Mouse (Mus musculus) embryonic facial prominence, embryonic 14.5 days (tissue): Measurements from ENCODE around the gene Srebf1. TPM values are rescaled to one million over a fixed set of nuclear protein-coding genes. Genes with fewer than 3 reads are reported as not detected.

ENCODE experiments used
- ATAC-seq: fragments of 200-750 bp; cut with Nextera tagmentation; 2 replicates; pipeline ENCODE4 v1.8.0; 2017; ENCODE audit warnings: low read depth, moderate number of reproducible peaks, moderate TSS enrichment
- DNase-seq: peaks from one replicate; pipeline ENCODE4 v3.0.0-alpha.2; 2015; ENCODE audit warnings: low spot score
- H3K27ac ChIP-seq: fragments of 300-500 bp; sonication (generic); replicated peaks from 2 replicates; pipeline ENCODE4 v1.5.1; 2014; ENCODE audit warnings: low read depth, mild to moderate bottlenecking, low read length, moderate library complexity
- H3K27me3 ChIP-seq: fragments of 300-500 bp; sonication (generic); replicated peaks from 2 replicates; pipeline ENCODE4 v1.6.1; 2014; ENCODE audit warnings: low read length; ENCODE audit not compliant: control insufficient read depth, insufficient read depth
- H3K36me3 ChIP-seq: fragments of 300-500 bp; sonication (generic); 2 replicates; pipeline ENCODE4 v1.6.1; 2014; ENCODE audit warnings: low read length, mixed read lengths; ENCODE audit not compliant: control insufficient read depth, insufficient read depth
- H3K4me1 ChIP-seq: fragments of 300-500 bp; sonication (generic); 2 replicates; pipeline ENCODE4 v1.6.1; 2014; ENCODE audit warnings: antibody characterized with exemption, low read length; ENCODE audit not compliant: control insufficient read depth, insufficient read depth
- H3K4me2 ChIP-seq: fragments of 300-500 bp; sonication (generic); 2 replicates; pipeline ENCODE4 v1.6.1; 2014; ENCODE audit warnings: low read depth, mild to moderate bottlenecking, low read length, moderate library complexity, mixed read lengths
- H3K4me3 ChIP-seq: fragments of 300-500 bp; sonication (generic); 2 replicates; pipeline ENCODE4 v1.5.1; 2014; ENCODE audit warnings: low read depth, mild to moderate bottlenecking, low read length
- H3K9ac ChIP-seq: fragments of 300-500 bp; sonication (generic); 2 replicates; pipeline ENCODE4 v1.6.1; 2014; ENCODE audit warnings: low read depth, mild to moderate bottlenecking, low read length, moderate library complexity, mixed read lengths
- H3K9me3 ChIP-seq: fragments of 300-500 bp; sonication (generic); 2 replicates; pipeline ENCODE4 v1.6.1; 2016; ENCODE audit warnings: low read length; ENCODE audit not compliant: control insufficient read depth
- WGBS: fragments of 180-500 bp; shearing (Covaris S2); extraction: QIAGEN DNeasy Blood & Tissue Kit; methylation state at CpG from one replicate; pipeline ENCODE4 v1.1.7; 2014; 5-methylcytosine and 5-hydroxymethylcytosine counted together
- polyA plus RNA-seq: library from polyadenylated mRNA; unstranded; fragments of >200 nt; fragmentation: Nextera tagmentation; extraction: Ambion mirVana; gene quantifications from 2 replicates; pipeline ENCODE4 v1.2.1, GENCODE M21; 2014

Srebf1 gene
- polyA plus RNA-seq, 1 experiment from 2014 or later = 58.3 TPM

- H3K4me2 ChIP-seq = no peak overlapping the region
- 35% methylated on average over 5 of the region's 5 CpGs for WGBS
- no peak for ATAC-seq
- no peak overlapping the region for H3K27ac ChIP-seq
- no peaks in the 10 kb centered on the region for H3K27me3 ChIP-seq
- DNase-seq = peak; percentile 34
- H3K9me3 ChIP-seq = no peaks in the 10 kb centered on the region
- H3K36me3 ChIP-seq = peaks cover 21% of the 10 kb centered on the region; the same call in 1 of the 2 replicates
- no peak overlapping the region for H3K4me3 ChIP-seq
- H3K9ac ChIP-seq = no peak overlapping the region
- peaks cover 5% of the 10 kb centered on the region; the same call in 1 of the 2 replicates for H3K4me1 ChIP-seq
Observed at GRCm38 (mm10) chr11:60247753-60248550, 25.6 kb upstream of the Srebf1 start.

DNA sequence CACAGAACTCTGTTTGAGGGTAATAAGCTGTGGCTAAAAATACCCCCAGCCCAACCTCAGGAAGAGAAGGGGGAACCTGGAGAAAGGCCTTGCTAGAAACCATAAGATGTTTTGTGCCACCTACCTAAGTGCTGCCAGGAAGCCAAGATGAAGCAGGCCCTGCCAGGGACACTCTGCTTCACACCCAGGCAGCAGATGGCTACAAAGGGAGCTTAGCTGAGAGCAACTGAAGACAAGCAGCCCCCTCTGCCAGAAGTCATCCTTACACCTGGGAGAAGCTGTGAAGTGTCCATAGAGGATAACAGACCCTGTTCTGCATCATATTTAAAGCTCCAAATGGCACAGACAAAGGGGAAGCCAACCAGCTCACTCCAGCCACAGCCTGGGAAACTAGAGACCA lies 23.7 kb upstream of the Srebf1 start:
- no peak overlapping the region for H3K9ac ChIP-seq
- H3K4me2 ChIP-seq = no peak overlapping the region
- H3K36me3 ChIP-seq = peaks cover 31% of the 10 kb centered on the region
- peaks cover 5% of the 10 kb centered on the region; the same call in 1 of the 2 replicates for H3K4me1 ChIP-seq
- DNase-seq (no peak), ATAC-seq (no peak)
- no peaks in the 10 kb centered on the region for H3K9me3 ChIP-seq
- no peak overlapping the region for H3K27ac ChIP-seq
- no peaks in the 10 kb centered on the region for H3K27me3 ChIP-seq
- H3K4me3 ChIP-seq = no peak overlapping the region

- Histone ChIP-seq H3K4me3 (no peak overlapping the region), H3K4me1 (peaks cover 5% of the 10 kb centered on the region; the same call in 1 of the 2 replicates), H3K9ac (no peak overlapping the region), H3K9me3 (no peaks in the 10 kb centered on the region), H3K36me3 (peaks cover 35% of the 10 kb centered on the region), H3K4me2 (no peak overlapping the region), H3K27ac (no peak overlapping the region), H3K27me3 (no peaks in the 10 kb centered on the region)
- ATAC-seq (no peak), DNase-seq (no peak)
- WGBS = 70% methylated on average over 11 of the region's 11 CpGs
Observed at GRCm38 (mm10) chr11:60244503-60245143, 22.2 kb upstream of the Srebf1 start.

DNA sequence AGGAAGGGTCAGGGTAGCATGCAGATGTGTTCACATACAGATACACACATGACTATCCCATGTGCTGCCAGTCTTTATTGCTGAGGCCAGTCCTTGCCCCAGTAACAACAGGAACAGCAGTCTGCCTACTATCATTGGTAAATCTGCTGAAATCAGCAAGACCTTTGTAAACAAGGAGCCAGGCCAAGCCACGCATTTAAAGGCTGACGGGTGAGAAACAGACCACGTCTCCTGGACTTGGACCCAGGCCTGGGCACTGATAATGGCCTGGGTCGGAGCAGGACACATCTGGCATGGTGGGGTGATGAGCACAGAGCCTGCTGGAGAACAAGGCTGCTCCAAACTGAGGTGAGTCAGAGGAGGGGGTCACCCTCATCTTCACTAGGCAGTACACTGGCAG lies 18.1 kb upstream of the Srebf1 start:
- Histone ChIP-seq H3K36me3 (peaks cover 38% of the 10 kb centered on the region), H3K4me2 (no peak overlapping the region), H3K9me3 (no peaks in the 10 kb centered on the region), H3K4me3 (no peak overlapping the region), H3K4me1 (no peaks in the 10 kb centered on the region), H3K27ac (no peak overlapping the region), H3K27me3 (no peaks in the 10 kb centered on the region), H3K9ac (no peak overlapping the region)
- ATAC-seq = no peak
- DNase-seq = no peak
- 86% methylated on average over 4 of the region's 4 CpGs for WGBS

DNA sequence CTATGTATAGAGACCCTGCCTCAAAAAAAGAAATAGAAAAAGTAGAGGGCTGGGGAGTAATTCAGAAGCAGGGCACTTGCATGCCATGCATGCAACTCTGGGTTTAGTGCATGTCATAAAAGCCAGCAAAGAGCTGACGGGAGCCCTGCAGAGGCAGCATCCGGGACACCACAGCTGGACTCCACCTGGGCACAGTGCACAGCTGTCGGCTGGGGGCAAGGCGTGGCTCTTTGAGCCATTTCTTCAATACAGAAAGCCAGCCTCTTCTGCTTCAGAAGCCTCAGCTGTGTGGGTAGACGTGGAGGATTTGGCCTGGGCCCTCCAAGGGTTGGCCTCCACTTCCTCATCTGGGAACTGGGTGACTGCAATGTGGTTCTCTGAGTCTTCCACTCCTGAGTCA lies 13.0 kb upstream of the Srebf1 start:
- ATAC-seq = no peak
- WGBS = 71% methylated on average over 5 of the region's 5 CpGs
- Histone ChIP-seq H3K27ac (no peak overlapping the region), H3K27me3 (no peaks in the 10 kb centered on the region), H3K4me1 (no peaks in the 10 kb centered on the region), H3K36me3 (peaks cover 11% of the 10 kb centered on the region), H3K4me3 (no peak overlapping the region), H3K9ac (no peak overlapping the region), H3K4me2 (no peak overlapping the region), H3K9me3 (no peaks in the 10 kb centered on the region)
- no peak for DNase-seq

DNA sequence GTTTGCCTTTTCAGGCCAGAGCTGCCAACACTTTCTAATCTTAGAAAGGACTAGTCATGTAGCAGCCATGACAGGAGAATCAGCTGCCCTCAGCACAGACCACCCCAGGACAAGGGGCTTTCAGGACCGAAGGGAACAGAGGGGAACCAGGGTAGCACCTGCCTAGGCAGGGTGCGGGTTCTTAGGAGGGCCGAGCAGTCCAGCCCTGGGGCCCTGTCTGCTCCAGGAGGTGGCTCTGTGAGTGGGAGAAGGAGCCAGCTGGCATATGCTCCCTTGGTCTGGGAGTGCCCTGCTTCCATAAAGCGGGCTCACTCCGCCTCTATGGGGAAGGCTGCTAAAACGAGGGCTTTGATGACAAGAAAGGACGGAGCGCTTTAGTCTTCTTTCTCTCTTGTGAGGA lies 10.9 kb upstream of the Srebf1 start:
- H3K4me1 ChIP-seq = no peaks in the 10 kb centered on the region
- peaks cover 9% of the 10 kb centered on the region; the same call in 1 of the 2 replicates for H3K36me3 ChIP-seq
- no peak for ATAC-seq
- no peak overlapping the region for H3K27ac ChIP-seq
- H3K4me2 ChIP-seq = no peak overlapping the region
- WGBS = 72% methylated on average over 8 of the region's 8 CpGs
- no peaks in the 10 kb centered on the region for H3K27me3 ChIP-seq
- H3K9ac ChIP-seq = no peak overlapping the region
- no peak for DNase-seq
- no peaks in the 10 kb centered on the region for H3K9me3 ChIP-seq
- no peak overlapping the region for H3K4me3 ChIP-seq

DNA sequence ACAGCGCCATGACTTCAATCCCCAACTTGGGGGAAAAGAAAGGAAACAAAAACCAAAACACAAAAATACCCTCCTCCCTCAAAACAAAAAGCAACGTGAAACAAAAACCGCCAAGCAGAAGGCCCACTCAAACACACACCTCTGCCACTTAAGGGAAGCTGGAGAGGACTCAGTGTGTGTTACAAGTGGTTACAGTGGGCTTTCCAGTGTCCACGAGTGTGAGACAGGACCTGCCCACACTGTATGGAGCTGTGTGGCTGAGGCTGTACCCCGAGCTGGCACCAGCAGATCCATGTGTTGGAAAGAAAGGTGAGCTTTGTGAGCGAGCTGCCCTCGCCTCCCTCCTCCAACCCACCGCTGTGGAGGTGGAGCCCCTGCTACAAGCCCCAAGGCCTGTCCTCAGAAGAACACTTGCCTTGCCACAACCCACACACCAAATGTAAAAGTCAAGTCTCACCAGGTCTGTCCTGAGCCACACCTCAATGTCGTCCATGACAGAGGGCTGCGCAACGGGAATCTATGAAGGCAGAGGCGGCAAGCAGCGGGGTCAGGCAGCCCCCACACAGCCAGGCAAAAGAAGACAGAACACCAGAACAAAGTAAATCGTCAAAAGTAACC lies 10.2 kb upstream of the Srebf1 start:
- H3K36me3 ChIP-seq = peaks cover 9% of the 10 kb centered on the region; the same call in 1 of the 2 replicates
- H3K9ac ChIP-seq = 0 out of 2 replicates have a peak overlapping the region, but pooled peaks have one; percentile 19
- DNase-seq (no peak), ATAC-seq (no peak)
- no peak overlapping the region for H3K4me3 ChIP-seq
- 70% methylated on average over 14 of the region's 14 CpGs for WGBS
- H3K27ac ChIP-seq = peak overlapping the region; percentile 28; the same call in 1 of the 2 replicates
- H3K27me3 ChIP-seq = no peaks in the 10 kb centered on the region
- no peaks in the 10 kb centered on the region for H3K4me1 ChIP-seq
- no peaks in the 10 kb centered on the region for H3K9me3 ChIP-seq
- H3K4me2 ChIP-seq = no peak overlapping the region

- Histone ChIP-seq H3K9me3 (no peaks in the 10 kb centered on the region), H3K4me2 (no peak overlapping the region), H3K4me3 (no peak overlapping the region), H3K27ac (no peak overlapping the region), H3K36me3 (peaks cover 8% of the 10 kb centered on the region; the same call in 1 of the 2 replicates), H3K4me1 (no peaks in the 10 kb centered on the region), H3K9ac (no peak overlapping the region), H3K27me3 (no peaks in the 10 kb centered on the region)
- WGBS = 41% methylated on average over 4 of the region's 4 CpGs
- DNase-seq (no peak), ATAC-seq (no peak)
Observed at GRCm38 (mm10) chr11:60231951-60232350, 9.6 kb upstream of the Srebf1 start.
